Mouse (Mus musculus) kidney, adult 8-10 months (tissue): ENCODE data around the gene Gcc1.

Source experiments
- DNase-seq, 2 experiments: peaks; one replicate each; pipeline ENCODE4 v3.0.0; 2022

Gene Gcc1

DNA sequence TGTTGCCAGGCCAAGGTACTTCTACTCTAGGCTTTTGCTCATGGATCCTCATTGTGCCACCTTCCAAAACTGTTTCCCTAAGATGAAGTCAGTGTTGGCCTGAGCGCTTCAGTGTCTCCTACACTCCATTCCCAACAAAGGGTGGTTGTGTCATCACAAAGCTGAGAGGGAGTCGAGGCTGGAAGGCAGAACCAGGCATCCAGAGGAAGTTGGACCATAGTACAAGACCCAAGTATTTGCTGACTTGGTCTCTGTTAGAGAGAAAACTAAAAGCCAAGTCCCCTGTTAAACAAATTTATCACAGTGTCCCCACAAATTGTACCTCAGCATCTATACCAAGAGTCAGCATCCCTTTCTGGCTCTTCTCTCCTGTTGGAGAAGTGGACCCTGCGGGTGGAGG is at the start of gene Gcc1:
Gene Gcc1, minus strand, starts transcription at position 101 of the 400 bp plus-strand sequence.
- DNase-seq, result no peak

DNA sequence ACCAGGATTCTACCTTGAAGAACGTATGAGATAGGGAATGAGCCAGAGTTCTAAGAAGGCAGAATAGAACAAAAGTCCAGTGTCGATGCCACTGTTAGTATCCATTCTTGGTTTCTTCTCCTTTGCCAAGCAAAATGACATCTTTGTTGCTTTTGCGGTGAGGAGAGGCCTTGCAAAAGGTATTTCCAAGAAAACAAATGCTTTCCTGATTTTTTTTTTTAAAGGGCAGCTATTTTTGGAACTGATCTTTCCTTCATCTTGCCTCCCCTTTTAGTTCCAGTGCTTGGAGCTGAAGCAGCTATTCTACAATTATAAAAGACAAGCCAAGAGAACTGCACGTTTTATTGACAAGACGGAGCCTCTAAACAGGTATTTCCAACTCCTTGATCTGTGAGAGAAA is 46.6 kb upstream of the Gcc1 start, which contains the start of gene Snd1:
Gene Snd1, plus strand, starts transcription at position 301 of the 400 bp plus-strand sequence.
- no peak for DNase-seq

DNA sequence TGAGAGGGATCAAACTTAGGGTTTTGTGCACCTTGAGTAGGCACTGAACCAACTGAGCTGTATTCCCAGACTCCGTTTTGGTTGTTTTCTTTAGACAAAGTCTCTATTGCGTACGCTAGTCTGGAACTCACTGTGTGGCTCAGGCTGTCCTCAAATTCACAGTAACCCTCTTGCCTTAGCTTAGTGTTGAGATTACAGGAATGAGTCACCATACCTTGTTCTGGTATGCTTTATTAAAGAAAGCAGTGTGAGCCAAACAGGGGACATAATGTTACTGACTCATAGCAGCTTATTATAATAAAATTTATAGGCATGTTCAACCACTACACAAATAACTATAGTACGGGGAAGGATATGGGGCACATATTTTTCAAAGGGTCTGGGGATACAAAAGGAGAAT is 46.0 kb upstream of the Gcc1 start:
- DNase-seq, result no peak

DNA sequence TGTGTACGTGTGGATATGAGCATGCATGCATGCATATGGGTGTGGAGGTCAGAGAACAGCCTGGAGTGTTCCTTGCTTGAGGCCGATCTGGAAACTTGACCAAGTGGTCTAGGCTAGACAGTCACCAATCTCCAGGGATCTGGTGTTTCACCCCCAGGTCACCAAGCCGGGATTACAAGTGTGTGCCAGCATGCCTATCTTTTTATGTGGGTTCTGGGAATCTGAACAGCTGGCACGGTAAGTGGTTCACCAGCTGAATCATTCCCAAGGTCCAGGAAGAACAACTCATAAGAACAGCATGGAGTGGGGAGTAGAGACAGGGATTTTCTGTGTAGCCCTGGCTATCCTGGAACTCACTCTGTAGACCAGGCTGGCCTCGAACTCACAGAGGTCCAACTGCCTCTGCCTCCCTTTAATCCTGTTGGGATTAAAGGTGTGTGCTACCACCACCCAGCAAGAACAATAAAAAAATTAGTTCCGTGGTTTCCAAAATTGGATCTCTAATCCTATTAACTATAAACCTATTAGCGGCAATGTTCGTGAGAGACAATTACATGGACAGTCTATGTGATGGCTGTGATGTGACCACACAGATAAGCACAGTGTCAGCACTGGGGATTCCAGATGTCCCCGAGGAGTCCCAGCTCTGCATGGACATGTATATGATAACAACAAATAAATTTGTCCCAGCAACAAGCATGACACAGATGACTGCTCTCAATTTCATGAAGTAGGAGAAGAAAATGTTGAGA is 43.3 kb upstream of the Gcc1 start:
- DNase-seq, result no peak

DNA sequence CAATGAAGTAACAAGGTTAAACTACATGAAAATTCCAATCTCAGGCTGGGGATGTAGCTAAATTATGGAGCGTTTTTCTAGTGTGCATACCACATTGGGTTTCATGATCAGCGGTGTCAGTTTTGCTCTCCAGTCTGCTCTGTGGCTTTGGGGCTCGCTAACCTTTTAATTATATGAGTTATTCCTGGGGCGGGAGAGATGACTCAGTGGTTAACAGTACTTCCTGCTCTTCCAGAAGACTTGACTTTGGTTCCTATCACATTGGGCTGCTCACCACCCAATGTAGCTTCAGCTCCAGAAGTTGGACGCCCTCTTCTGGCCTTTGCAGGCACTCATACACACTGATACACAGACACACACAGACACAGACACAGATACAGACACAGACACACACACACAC is 42.4 kb upstream of the Gcc1 start:
- no peak for DNase-seq

DNA sequence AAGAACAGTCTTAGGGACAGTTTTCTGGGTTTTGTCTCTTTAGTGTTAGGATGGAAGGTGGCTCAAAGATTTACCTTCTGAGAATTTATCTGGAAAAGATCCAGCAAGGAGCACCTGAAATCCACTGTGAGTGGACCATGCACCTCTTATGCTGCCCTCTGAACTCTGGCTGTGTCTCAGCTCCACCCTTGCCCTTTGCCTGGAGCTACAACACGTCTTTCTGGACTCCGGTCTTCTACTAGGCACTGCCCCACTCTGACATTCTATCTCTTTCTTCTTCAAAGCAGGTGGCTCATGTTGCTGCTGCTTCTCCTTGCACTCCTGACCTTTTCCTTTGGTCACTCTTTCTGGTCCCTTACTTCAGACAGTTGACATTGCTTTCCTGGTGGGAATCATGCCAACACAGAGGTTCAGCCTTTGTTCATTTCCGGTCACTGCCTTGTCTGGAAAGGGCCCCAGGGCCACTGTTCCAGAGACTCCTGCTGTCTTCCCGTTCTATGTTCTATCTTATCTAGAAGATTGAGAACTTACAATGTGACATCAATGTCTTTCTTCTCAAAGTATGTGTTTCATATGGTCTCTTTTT is 41.9 kb upstream of the Gcc1 start:
- DNase-seq, result peak; percentile 16 to 34

DNA sequence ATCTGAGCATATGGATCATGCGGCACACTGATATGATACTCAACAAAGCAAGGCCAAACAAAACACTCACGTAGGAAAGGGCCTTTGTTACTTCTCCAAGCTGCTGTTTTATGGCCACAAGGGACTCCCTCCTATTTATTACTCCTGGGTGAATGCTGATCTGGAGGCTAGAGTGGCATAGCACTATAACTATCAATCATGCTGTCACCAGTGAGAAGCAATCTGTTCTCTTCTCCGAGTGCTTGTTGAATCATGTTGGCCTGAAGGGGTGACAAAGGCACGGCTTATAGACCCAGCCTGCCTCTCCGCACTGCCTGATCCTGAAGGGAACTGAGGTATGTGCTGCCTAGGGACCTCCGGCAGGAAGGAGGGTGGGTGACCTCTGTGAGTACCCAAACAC is 36.4 kb upstream of the Gcc1 start:
- DNase-seq, result no peak

DNA sequence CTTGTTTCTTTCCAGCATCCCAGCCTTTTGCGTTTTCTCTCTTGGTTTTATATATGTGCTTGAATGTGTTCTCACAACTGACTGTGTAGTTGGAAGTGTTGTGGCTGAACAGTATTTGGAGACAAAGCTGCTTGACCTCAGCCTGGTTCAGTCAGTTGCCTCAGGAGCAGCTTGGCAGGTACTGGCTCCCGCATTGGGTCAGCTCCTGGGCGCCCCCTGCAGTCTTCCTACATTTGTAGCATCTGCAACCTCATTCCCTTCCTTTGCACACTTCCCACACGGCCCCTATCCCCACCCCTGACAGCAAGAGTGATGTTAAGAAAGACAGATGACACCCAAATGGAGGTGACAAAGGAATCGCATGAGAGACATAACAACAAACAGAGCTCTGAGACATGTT is 32.3 kb upstream of the Gcc1 start:
- peak; percentile 62 to 82 for DNase-seq

DNA sequence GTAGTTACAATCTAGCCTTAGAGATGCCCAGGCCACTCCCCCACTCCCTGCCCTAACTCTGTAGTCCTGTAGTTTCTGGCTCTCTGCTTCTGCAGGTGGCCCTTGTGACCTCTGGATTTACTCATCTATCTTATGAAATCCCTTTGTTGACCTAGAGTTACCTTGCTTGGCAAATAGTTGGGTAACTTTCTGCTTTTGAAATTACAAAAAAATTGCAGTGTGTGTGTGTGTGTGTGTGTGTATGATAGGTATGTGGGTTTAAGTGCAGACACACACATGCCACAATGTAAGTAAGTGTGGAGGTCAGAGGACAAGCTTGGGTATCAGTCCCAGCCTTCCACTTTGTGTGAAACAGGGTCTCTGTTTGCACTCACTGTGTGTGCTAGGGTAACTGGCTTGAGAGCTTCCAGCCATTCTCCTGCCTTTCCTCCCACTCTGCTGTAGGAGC is 31.1 kb upstream of the Gcc1 start:
- no peak for DNase-seq

DNA sequence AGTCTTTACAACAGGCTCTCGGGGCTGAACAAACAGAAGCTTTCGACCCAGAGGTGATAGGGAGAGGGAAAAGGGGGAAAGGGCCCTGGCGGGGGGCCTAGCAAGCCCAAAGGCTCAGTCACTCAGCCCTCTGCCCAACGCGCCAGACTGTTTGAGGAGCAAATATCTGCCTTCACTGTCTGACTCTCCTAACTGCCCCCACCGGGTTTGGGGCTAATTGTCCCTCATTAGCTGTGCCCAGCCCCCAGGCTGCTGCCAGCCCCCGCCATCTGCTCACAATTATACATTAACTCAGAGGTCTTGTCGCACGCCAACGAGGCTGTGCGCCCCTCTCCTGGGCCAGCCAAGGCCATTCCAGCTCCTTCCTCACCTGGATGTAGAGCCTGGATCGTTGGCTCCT is 22.8 kb upstream of the Gcc1 start:
- no peak for DNase-seq

DNA sequence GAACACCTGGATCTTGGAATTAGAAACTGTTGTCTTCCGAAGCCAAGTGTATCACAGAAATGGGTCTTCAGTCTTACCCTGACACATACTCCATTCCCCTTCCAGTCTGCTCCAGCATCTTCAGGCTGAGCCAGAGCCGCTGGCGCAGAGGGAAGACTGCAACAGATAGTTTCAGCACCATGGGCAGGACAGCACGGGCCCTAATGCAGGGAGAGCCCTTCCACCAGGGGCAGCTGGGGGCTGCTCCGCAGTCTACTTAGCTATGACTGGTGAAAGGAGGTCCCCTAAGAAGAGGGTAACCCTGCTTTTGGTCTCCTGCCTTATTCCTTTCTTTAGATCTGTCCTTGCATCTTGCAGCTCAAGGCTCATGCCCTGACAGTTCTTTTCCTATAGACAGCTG is 22.3 kb upstream of the Gcc1 start:
- DNase-seq, result no peak

DNA sequence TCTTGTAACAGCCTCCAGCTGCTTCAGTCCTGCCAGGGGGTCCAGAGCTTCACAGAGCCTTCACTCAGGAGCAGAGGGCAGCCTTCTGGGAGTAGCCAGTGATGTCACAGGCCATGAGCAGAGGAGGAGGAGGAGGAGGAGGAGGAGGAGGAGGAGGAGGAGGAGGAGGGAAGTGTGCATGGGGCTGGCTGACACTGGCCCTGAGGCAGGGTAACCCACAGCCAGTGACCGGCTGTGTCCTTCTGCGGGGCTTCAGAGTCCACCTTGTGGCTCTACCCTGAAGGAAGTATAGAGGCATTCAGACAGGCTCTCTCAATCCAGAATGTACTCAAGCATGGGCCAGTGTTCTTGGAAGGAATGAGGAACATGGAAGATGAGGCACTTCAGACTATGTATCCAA is 21.1 kb upstream of the Gcc1 start, which contains the start of gene Pax4:
Gene Pax4, minus strand, starts transcription at position 101 of the 400 bp plus-strand sequence.
- DNase-seq, result no peak

DNA sequence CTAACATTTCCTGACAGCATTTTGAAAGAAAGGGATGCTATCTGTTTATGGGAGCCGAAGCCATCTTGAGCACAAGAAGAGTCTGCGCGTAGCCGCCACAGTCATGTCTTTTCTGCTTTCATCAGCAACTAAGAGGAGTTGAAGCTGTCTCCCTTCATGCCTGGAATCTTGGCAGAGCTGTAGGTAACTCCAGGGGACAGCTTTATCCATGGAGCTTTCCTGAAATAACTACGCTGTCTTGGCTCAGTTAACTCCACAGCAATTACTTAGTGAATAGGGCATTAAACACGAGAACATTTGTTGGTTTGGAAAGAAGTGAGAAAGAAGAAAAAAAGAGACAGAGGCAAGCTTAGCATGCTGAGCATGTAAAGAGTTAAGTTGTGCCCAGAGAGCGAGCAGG is 19.7 kb upstream of the Gcc1 start:
- no peak for DNase-seq

DNA sequence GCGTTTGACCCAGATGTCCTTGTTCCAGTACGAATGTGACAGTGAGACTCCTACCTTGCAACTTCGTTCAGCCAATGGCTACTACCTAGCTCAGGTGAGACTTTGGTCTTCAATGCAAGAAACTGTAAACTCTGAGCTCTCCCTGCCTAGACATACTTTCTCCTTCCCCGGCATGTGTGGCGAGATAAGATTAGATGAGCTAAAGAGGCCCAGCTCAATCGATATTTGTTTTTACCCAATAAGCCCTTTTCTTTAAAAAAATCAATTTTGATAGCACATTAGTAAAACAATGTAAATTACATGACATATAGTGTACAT is 3.3 kb upstream of the Gcc1 start:
- no peak for DNase-seq

DNA sequence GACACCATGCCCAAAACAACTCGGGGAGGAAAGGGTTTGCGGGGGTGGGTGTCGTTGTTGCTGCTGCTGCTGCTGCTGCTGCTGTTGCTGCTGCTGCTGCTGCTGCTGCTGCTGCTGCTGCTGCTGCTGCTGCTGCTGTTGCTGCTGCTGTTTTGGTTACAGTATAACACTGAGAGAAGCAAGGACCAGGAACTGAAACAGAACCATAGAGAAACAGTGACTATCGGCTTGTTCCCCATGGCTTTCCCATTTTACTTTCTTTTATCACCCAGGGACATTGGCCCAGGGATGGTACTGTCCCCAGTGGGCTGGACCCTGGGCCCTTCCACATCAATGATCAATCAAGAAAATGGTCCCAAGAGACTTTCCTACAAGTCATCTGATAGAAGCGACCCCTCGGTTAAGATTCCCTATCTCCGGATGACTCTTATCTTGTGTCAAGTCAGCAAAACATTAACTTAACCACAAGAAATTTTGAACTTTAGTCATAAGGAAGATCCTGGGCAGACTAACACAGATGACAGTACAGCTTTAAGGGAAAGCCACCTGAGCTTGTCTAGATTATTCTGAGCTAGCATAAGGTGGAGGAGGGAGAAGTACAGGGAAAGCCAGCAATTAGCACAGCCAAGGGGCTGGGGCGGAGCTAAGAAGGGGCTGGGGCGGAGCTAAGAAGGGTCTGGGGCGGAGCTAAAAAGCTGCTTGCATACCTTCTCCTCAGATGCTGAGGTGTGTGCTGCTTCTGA is 2.8 kb upstream of the Gcc1 start:
- no peak for DNase-seq

DNA sequence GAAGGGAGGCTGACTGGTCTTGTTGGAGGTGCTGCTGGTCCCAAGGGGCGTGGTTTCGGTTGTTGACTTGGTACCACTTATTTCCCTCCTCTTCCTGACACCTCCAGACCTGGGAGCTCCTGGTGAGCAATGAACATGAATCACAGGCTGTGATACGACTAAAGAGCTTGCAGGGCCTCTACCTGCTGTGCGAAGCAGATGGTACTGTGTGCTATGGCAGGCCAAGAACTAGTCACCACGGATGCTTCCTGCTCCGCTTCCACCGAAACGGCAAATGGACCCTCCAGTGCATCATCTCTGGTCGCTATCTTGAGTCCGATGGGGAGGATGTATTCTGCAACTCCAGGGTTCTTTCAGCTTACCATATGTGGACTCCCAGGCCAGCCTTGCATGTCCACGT is 1.7 kb upstream of the Gcc1 start:
- DNase-seq, result no peak

DNA sequence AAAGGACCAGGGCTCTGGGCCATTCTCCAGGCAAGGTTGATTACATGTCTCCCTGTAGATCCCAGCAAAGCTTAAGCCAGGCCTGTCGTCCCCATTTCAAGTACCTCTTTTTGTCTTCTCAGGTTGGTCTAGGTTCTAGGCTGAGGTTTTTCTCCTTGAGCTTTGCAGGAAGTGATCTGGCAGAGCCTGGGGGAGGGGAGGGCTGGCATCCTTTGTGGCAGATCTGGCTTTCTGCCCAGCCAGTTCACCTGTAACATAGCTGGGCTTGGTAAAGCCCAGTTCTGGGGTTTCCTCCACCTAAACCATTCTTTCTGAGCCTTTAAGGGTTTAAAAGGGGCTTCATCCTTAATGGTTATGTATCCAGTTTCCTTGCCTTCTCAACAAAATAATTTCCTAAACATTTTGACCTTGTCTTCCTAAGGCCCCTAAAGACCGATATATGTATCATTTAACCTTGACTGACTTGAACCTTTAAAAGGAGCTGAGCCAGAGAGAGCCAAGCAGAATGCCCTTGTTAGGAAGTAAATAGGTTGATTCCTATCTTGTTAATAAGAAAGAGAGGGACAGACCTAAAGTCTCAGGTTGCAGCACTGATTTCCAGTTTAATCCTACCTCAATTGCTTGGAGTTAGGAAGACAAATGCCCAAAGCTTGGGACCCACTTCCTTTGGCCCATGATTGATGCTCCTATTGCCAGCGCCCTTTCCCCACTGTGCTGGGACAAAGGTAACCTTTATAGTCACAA is 922 bp downstream of the Gcc1 start, which contains the start of gene Fscn3:
Gene Fscn3, plus strand, starts transcription at position 694 of the 744 bp plus-strand sequence.
- peak; percentile 51 to 55 for DNase-seq

DNA sequence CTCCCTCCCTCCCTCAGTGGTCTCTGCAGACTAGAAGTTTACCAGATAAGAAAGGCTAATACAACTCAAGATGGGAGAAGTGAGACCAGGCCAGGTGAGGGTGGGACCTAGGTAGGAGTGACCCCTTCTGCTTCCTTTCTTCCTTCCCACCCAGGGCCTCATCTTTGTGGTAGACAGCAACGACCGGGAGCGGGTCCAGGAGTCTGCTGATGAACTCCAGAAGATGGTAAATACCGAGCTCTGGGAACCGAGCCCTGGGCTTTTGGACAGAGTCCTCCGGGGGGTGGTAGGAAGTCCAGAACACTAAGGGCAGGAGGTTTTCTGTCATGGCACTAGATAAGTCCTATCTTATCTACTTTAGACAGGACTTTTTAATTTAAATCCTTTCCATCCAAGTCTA is 3.2 kb downstream of the Gcc1 start:
- DNase-seq, result no peak

DNA sequence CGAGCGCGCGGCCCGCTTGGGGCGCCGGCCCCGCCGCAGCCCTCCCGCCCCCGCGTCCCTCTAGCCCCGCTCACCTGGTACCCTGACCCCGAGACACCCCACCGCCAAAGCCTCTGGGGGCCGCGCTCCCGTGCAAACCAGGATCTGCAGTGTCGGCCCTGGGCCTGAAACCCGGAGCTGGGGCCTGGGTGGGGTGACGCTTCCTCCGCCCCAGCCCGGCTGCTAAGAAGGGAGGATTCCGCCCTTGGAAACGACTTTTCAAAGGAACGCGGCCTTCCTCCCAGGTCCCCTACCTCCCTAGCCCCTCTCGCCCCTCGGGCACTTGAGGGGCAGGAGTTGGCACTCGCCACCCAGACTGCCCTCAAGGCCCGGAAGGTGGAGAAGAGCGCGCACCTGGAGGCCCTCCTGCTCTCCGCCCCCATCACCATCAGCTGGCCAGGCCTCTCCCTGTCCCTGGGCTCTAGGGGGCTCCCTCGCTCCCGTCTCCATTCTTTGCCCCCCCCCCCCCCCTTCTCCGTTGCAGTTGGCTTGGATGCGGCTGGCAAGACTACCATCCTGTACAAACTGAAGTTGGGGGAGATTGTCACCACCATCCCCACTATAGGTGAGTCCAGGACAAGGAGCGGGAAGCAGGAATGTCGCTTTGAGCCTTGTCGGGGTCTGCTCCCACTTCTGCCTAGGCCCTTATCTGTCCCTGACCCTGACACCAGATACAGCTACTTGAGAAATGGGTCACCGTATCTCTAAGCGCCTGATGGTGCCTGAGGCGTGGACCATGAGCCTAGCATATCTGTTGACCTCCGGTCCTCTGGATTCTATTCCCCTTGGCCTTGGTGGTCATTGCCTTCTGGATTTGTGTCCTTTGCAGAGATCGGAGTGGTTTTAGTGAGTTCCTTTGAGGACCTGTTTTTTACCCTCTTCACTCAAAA is 4.2 kb downstream of the Gcc1 start:
- DNase-seq, result peak; percentile 51 to 53

DNA sequence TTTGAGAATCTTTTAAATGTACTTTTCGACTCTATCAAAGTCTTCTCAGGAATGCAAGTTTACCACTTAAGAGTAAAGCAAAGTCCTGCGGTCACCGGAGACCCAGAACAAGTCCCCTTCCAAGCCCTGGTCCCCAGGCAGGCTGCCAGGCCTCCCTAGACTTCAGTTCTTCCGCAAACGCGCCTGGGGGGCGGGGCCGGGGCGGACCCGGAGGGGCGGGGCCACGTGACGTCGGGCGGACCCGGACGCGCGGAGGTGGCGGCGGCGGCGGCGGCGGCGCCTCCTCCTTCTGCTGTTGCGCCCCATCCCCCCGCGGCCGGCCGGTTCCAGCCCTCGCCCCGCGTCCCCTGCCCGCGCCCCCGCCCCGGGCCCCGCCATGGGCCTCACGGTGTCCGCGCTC is 4.9 kb downstream of the Gcc1 start, which contains the start of gene Arf5:
Gene Arf5, plus strand, starts transcription at position 248 of the 400 bp plus-strand sequence.
- peak; percentile 93 to 96 for DNase-seq

DNA sequence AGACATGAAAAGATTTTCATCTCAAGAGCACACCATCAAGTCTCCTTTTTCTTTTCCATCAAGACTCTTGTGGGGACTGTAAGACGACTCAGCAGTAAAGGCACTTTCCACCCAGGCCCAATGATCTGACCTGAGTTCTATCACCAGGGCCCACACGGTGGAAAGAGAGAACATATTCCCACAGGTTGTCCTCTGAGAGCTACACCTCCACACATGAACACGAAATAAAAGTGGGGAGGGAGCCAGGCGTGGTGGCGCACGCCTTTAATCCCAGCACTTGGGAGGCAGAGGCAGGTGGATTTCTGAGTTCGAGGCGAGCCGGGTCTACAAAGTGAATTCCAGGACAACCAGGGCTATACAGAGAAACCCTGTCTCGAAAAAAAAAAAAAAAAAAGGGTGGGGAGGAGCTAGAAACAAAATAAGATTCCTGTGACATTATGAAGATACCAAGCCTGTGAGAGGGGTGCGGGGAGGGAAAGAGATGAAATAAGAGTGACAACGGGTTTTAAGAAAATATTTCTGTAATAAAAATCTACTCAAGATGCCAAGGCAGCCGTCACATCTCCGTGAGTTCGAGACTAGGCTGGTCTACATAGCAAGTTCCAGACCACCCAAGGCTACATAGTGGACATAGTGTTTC is 5.4 kb downstream of the Gcc1 start:
- no peak for DNase-seq
